Mouse (Mus musculus): ENCODE data around the gene Wrap73.

GRCm38 (mm10) chr4:154170506-154171150, 28.5 kb downstream of the Wrap73 start, which contains the start of gene Megf6:
- no peak for TF ChIP-seq CTCF (IDR thresholded peaks at IDR 0.05; ENCODE audit: extremely low read depth, insufficient read length, insufficient replicate concordance, low read depth, low read length)
- no peak for TF ChIP-seq POLR2A (IDR thresholded peaks at IDR 0.05; ENCODE audit: low read depth, low read length)
